Mouse (Mus musculus): Measurements from ENCODE around the gene Hacd1.

- TF ChIP-seq CTCF (IDR thresholded peaks at IDR 0.05; ENCODE audit: low read depth) (no peak), EP300 (IDR thresholded peaks at IDR 0.05; ENCODE audit: low read depth) (no peak)
These were observed 167.4 kb downstream of the Hacd1 start for GRCm38 (mm10) chr2:13888568-13888967.

Measured in liver, postnatal 0 days (tissue).